Mouse (Mus musculus) cerebral cortex, adult 2 months (tissue): Measurements from ENCODE around the gene Syt16.

Source experiments
- WGBS: fragments of 180-500 bp; shearing (Covaris S2); methylation state at CpG from one replicate; pipeline ENCODE4 v1.1.7; 2018; 5-methylcytosine and 5-hydroxymethylcytosine counted together

Gene Syt16

DNA sequence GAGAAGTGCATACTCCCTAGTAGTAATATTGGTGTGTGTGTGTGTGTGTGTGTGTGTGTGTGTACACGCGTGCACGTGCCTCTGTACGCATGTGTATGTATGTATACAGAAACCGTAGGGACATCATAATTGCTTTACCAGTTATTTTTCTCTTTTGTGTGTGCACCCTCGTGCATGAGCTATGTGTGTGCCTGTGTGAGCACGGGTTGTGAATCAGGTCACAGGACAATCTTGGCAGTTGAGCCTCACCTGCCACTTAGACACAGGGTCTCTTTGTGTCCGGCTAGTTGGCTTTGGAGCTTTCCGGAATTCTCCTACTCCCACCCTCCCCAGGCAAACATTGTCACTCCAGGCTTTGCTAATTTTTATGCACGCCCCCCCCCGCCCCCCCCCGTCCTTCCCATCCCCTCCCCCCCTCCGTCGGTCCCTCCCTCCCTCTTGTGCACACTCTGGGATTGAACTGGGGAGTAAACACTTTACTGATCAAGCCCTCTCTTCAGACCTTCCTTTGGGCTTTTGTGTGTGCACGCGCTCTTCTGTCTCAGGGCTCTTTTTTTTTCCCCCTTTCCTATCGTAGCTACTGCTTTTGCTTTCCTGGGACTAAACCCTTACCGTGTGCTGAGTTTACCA lies 319.0 kb downstream of the Syt16 start, which contains the start of gene Gm11042:
Gene Gm11042, minus strand, starts transcription at position 51 of the 630 bp plus-strand sequence.
- 23% methylated on average over 15 of the region's 18 CpGs for WGBS

DNA sequence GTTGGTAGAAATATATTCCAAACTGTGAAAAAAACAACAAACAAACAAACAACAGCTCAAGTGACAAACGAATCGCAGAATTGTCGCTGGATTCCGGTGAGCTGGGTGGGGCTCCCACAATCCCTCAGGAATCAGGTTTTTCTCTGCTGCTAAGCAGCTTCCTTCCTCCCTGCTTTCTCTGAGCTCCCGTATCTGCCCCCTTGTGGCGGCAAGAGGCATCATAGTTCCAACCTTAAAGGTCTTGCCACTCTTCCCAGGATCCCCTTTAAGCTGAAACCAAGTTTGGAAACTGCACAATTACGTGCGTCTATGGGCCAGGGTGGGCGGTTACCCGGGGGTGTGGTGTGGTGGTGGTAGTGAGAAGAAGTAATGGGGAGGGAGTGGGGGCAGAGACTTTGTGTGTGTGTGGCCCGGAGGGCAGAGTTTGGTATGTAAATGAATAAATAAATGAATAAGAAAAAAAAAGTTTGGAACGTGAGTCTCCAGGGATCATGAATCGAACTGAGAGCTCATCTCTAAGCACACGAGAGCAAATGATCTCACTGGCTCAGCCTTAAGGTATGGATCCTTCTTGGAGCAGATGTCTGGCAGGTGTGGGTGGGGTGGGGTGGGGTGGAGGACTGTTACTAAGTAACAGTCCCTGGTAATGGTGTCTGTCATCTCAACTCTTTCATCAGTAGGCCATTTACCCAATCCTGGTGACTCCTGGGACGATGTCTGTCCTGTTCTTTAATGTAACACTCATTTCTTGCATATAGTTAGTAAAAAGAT lies 319.7 kb downstream of the Syt16 start:
- WGBS, result 9% methylated on average over 15 of the region's 15 CpGs

DNA sequence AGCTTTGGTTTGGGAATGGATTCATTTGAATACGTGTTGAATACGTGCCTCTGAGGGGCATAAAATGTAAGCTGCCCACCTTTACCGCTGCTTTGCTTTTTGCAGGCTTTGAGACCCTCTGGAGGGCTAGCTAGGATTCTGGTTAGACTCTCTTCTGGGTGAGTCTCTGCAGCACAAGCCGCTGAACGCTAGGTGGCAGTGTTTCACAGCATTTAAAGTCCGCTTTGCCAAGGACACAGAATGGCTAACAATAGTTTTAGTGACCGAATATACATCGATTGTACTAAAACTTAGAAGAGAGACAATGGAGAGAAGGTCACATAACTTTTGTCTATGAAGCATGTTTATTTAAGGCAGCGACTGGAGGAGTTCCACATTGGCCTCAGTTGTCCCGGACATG lies 322.9 kb downstream of the Syt16 start:
- WGBS, result 5% methylated on average over 10 of the region's 10 CpGs

DNA sequence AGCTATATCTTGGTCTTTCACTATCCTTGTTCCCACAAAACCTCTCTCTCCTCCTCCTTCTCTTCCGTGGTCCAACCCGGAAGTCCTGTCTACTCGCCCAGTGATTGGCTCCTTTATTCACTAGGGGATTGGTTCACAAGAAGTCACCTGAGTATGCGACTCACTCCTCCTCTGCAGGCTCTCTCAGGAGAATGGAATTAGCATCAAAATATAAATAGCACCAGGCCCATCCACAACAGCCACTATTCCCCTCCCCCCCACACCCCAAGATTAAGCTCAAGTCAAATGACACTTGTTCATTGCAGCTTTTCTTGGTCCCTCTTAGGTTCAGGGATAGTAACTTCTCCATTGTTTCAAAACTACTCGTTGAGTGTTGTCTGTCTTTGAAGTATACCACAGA lies 324.5 kb downstream of the Syt16 start:
- WGBS, result 82% methylated on average over 5 of the region's 5 CpGs
